In genomic region chr17:79472106-79472995, GRCm38 (mm10) we compare ENCODE assay signal across 11 mouse cellular contexts.
DNase-seq lines count a peak whose midpoint lies in the region; ATAC-seq and TF ChIP-seq lines count a peak whose summit lies in the region.
"Had no signal": no experiment of that assay in that cellular context is flagged by ENCODE, and none has a peak within 500 bp of the region (broad histone marks: within the 10 kb centered on the region; RNA-seq: fewer than 3 reads in every experiment).

No protein-coding gene starts in this region.

- no peak for TF ChIP-seq CTCF in liver, adult 2 months (IDR thresholded peaks at IDR 0.05; ENCODE audit: low read depth, low read length)

- no peak for ATAC-seq in liver, embryonic 12.5 days
- ATAC-seq in stomach, embryonic 15.5 days (ENCODE audit: insufficient read depth, low FRiP score, low read depth): peak; percentile 43; the same call in 1 of the 2 replicates
- no peak for ATAC-seq in liver, embryonic 11.5 days (replicated peaks; ENCODE audit: low FRiP score)
- ATAC-seq: liver, postnatal 0 days had no signal

- H3K9ac ChIP-seq in liver, adult 2 months (ENCODE audit: low read depth, low read length): no peak overlapping the region
- no peak overlapping the region for H3K9ac ChIP-seq in liver, embryonic 12.5 days
- H3K9ac ChIP-seq in stomach, embryonic 15.5 days: no peak overlapping the region
- no peak overlapping the region for H3K9ac ChIP-seq in liver, embryonic 11.5 days (ENCODE audit: low read depth, low read length)
- H3K9ac ChIP-seq: liver, postnatal 0 days had no signal

- no peaks in the 10 kb centered on the region for H3K9me3 ChIP-seq in liver, embryonic 12.5 days (replicated peaks)
- H3K9me3 ChIP-seq in stomach, embryonic 15.5 days: no peaks in the 10 kb centered on the region
- no peaks in the 10 kb centered on the region for H3K9me3 ChIP-seq in liver, embryonic 11.5 days (ENCODE audit: control insufficient read depth, low read length)

- no peaks in the 10 kb centered on the region for H3K36me3 ChIP-seq in liver, adult 2 months (ENCODE audit: control insufficient read depth, insufficient read depth, low read length)
- H3K36me3 ChIP-seq in liver, embryonic 12.5 days: no peaks in the 10 kb centered on the region
- H3K36me3 ChIP-seq in stomach, embryonic 15.5 days: no peaks in the 10 kb centered on the region
- no peaks in the 10 kb centered on the region for H3K36me3 ChIP-seq in liver, embryonic 11.5 days (ENCODE audit: control insufficient read depth, insufficient read depth, low read length)

- no peak for TF ChIP-seq POLR2A in liver, adult 2 months (IDR thresholded peaks at IDR 0.05; ENCODE audit: extremely low read depth, insufficient read depth, low read length)

- WGBS in liver, adult 2 months: 42% methylated on average over 10 of the region's 10 CpGs
- 55% methylated on average over 10 of the region's 10 CpGs for WGBS in liver, embryonic 12.5 days (ENCODE audit: insufficient replicate concordance)
- WGBS in stomach, embryonic 15.5 days: 47% methylated on average over 10 of the region's 10 CpGs
- 59% methylated on average over 10 of the region's 10 CpGs for WGBS in liver, embryonic 11.5 days

- no peak overlapping the region for H3K27ac ChIP-seq in liver, adult 2 months (replicated peaks; ENCODE audit: insufficient read depth, low read depth, low read length)
- no peak overlapping the region for H3K27ac ChIP-seq in liver, embryonic 12.5 days
- H3K27ac ChIP-seq in stomach, embryonic 15.5 days: peak overlapping the region; percentile 44
- no peak overlapping the region for H3K27ac ChIP-seq in liver, embryonic 11.5 days (ENCODE audit: low read depth, low read length)

- no peak overlapping the region for H3K4me3 ChIP-seq in liver, adult 2 months (ENCODE audit: insufficient read depth, low read depth, low read length)
- no peak overlapping the region for H3K4me3 ChIP-seq in liver, embryonic 12.5 days
- no peak overlapping the region for H3K4me3 ChIP-seq in stomach, embryonic 15.5 days (replicated peaks)
- H3K4me3 ChIP-seq in liver, embryonic 11.5 days (ENCODE audit: low read depth, low read length): no peak overlapping the region

- no peaks in the 10 kb centered on the region for H3K4me1 ChIP-seq in liver, adult 2 months (ENCODE audit: control insufficient read depth, insufficient read depth, low read length)
- no peaks in the 10 kb centered on the region for H3K4me1 ChIP-seq in liver, embryonic 12.5 days
- H3K4me1 ChIP-seq in stomach, embryonic 15.5 days: peaks cover 9% of the 10 kb centered on the region
- no peaks in the 10 kb centered on the region for H3K4me1 ChIP-seq in liver, embryonic 11.5 days (replicated peaks; ENCODE audit: control insufficient read depth, insufficient read depth, low read length)

- H3K4me2 ChIP-seq in liver, embryonic 12.5 days: no peak overlapping the region
- no peak overlapping the region for H3K4me2 ChIP-seq in stomach, embryonic 15.5 days
- H3K4me2 ChIP-seq in liver, embryonic 11.5 days: no peak overlapping the region

- no peaks in the 10 kb centered on the region for H3K79me2 ChIP-seq in liver, adult 2 months (ENCODE audit: control insufficient read depth, insufficient read depth, low read length)

- DNase-seq in adrenal gland, postnatal 14 days: peak; percentile 28
- no peak for DNase-seq in adrenal gland, postnatal 4 days (ENCODE audit: low spot score in 2 of 2)
- DNase-seq in liver, adult 2 months (ENCODE audit: extremely low read depth, low read depth, low spot score): peak; percentile 24
- DNase-seq in lung, adult 18-20 months: peak; percentile 68
- no peak for DNase-seq in layer of hippocampus, postnatal 25 days (ENCODE audit: extremely low spot score in 1 of 2, low spot score in 1 of 2)
- no peak for DNase-seq in liver, embryonic 11.5 days (ENCODE audit: low spot score)
- DNase-seq: cerebellum, adult 11-12 months; liver, postnatal 0 days; right cerebral cortex, postnatal 14 days had no signal

- H3K27me3 ChIP-seq in liver, adult 2 months (ENCODE audit: control insufficient read depth, insufficient read depth, low read length): no peaks in the 10 kb centered on the region
- H3K27me3 ChIP-seq in liver, embryonic 12.5 days (replicated peaks): no peaks in the 10 kb centered on the region
- no peaks in the 10 kb centered on the region for H3K27me3 ChIP-seq in stomach, embryonic 15.5 days (replicated peaks)
- H3K27me3 ChIP-seq in liver, embryonic 11.5 days (replicated peaks; ENCODE audit: control insufficient read depth, insufficient read depth, low read length): no peaks in the 10 kb centered on the region

Comparison
In these comparisons a context has a peak if more than half of its experiments do, and no peak if none do; other contexts are left out.
1. DNase-seq: peak in adrenal gland, postnatal 14 days (single experiment), liver, adult 2 months (single experiment) and lung, adult 18-20 months (2 of 2); none in adrenal gland, postnatal 4 days (0 of 2), layer of hippocampus, postnatal 25 days (0 of 2) and liver, embryonic 11.5 days (single experiment).